Mouse (Mus musculus) hindlimb bud, embryonic 11.5 days (tissue): ENCODE results near the gene Rnf169.

Experiments used
- DNase-seq: peaks from one replicate; pipeline ENCODE4 v3.0.0-alpha.2; 2012; ENCODE audit warnings: low read depth, low spot score; ENCODE audit errors: extremely low spot score

The Rnf169 gene

DNA sequence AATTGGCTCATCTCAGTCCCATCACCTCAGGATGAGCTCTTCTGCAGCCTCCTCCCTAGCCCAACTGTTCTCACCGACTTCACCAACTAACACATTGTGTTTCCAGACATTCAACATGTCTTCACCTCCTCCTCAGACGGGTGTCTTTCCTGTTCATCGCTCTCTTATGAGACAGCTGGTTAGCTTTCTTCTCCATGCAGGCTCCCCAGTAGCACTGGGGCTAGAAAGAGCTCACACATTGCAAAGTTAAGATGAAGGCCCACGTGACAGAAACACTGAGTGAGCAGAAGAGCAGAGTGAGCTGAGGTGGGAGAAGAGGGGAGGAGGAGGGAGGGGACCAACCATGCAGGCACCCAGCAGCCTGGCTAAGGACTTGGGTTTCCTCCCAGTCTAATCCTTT is 78.0 kb downstream of the Rnf169 start:
- no peak for DNase-seq

DNA sequence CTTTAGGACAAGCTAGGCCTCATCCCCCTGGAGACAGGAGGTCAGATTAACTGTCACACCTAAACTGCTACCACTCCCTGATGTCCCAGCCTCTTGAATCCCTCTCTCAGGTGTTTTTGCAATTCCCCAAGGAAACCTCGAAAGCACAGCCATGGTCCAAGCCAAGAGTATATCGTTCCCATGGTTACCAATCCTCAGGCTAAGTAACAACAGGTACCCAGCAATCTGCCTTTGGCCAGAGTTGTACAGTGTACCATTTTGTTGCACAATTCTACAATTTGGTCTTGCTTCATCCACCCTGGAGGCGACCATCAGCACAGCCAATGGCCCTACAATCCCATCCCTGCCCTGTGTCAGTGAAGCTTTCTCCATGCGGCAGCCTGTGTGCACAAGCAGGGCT is 83.3 kb downstream of the Rnf169 start:
- no peak for DNase-seq

- DNase-seq, result no peak
Observed at GRCm38 (mm10) chr7:99894478-99894877, 85.8 kb downstream of the Rnf169 start.

- no peak for DNase-seq
Observed at GRCm38 (mm10) chr7:99893967-99894366, 86.3 kb downstream of the Rnf169 start.

- no peak for DNase-seq
Observed at GRCm38 (mm10) chr7:99892351-99892750, 87.9 kb downstream of the Rnf169 start.

DNA sequence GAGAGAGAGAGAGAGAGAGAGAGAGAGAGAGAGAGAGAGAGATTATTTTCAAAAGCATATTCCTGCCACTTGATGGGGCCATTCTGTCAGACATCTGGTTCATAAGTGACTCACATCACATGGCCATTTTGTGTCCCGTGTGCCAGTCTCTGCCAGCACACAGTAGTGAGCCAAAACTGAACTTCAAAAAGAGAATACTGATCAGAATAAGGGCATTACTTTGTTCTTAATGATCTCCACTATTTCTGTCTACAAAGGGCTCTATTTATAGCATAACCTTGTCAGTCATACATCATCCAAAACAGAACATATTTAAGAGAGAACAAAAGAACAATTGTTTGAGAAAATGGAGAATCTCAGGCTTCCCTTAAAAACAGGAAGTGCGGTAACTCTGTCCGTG is 88.8 kb downstream of the Rnf169 start:
- no peak for DNase-seq

DNA sequence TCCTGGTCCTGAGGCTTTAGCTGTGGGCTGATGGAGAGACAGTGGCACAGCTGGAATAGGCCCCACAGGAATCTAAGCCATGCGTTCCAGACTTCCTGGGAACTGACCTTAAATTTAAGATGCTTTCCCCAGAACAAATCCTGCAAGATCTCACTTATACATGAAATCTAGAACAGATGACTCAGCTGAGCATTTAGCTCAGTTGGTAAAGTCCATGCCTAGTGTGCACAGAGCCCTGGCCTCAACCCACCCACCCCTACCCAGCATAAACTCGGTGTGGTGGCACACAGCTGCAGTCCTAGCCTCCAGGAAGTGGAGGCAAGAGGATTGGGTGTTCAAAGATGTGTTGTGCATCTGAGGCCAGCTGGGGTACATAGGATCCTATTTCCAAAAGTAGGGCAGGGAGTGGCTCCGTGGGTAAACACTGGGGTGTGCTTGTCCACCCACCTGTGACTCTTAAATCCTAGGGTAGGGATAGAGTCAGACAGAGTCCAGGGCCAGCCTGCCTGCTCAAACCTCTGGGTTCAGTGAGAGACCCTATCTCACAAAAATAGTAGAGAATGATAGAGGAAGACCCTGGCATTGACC is 90.0 kb downstream of the Rnf169 start:
- no peak for DNase-seq

DNA sequence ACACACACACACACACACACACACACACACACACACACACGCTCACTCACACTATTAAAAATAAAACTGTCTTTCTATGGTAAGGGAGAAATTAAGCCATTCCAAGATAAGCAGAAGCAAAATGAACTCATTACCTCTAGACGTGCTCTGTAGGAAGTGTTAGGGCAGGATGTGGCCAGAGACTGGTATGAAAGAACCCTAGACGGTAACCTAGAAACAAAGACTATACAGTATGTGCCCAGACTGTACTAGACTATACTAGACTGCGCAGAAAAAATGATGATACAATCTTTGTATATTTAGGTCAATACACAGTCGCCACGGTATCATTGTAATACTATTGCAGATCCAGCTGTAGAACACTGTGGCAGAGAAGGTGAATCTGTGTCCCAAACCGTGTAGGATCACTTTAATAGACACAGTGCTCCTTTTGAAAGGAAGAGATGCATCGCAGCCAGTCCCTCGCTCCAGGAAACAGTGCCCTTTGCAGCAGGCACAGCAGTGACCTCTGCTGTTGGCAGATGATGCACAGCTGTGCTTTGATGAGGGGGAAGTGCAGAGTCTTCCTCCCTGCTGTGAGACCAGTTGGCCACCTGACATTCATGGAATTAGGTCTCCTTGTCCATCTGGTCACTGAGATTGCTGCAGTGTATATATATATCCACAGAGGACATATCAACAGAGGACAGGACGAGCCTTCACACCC is 90.9 kb downstream of the Rnf169 start:
- no peak for DNase-seq

DNA sequence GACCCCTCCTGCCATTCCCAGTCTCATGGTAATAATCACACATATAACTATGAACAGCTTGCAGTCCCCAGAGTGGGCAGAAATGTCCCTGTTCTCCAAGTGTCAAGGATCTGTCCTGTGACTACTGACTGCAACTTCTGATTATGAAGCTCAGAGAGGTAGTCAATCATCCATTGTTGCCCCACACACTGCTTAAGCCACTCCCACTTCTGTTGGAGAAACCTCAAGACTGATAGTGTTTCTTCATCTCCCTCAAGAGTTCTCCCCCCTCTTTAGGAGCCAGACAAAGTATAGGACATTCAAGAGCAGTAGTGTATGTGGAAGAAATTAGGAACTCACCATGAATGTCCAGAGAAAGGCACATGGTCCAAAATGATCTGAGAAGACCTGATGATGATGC is 92.5 kb downstream of the Rnf169 start:
- no peak for DNase-seq

GRCm38 (mm10) chr7:99887230-99887735 is 93.0 kb downstream of the Rnf169 start:
- DNase-seq, result no peak

GRCm38 (mm10) chr7:99878254-99878653 is 102.0 kb downstream of the Rnf169 start:
- DNase-seq, result no peak

GRCm38 (mm10) chr7:99876345-99876744 is 103.9 kb downstream of the Rnf169 start:
- peak; percentile 67 for DNase-seq

DNA sequence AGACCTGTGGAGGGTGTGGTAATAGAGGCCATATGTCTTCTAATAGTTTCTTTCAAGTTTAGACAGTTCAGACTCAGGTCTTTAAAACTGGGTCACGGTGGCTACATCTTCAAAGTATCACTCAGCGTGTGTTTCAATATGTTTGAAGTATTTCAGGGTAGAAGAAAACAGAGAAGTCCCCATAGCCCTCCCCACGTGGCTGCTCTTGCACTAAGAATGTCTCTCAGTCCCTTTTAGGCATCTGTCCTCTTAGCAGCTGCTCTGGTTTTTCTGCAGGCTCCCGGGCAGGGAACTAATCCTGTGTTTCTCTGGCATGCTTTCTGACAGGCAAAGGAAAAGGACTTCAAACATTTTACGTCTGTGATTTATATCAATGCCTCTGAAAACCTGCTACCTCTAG is 104.4 kb downstream of the Rnf169 start:
- DNase-seq, result no peak

GRCm38 (mm10) chr7:99873965-99874364 is 106.3 kb downstream of the Rnf169 start:
- DNase-seq, result no peak
